Mouse (Mus musculus) kidney, postnatal 36 days (tissue): Measurements from ENCODE around the gene Prkce.
A peak's percentile ranks its signal among the peaks of the same experiment; 100 is the strongest.

Experiments
- DNase-seq, 2 experiments: peaks; one replicate each; pipeline ENCODE4 v3.0.0; 2021 to 2022; ENCODE audit warnings: mixed read lengths in 2 of 2

The Prkce gene

DNA sequence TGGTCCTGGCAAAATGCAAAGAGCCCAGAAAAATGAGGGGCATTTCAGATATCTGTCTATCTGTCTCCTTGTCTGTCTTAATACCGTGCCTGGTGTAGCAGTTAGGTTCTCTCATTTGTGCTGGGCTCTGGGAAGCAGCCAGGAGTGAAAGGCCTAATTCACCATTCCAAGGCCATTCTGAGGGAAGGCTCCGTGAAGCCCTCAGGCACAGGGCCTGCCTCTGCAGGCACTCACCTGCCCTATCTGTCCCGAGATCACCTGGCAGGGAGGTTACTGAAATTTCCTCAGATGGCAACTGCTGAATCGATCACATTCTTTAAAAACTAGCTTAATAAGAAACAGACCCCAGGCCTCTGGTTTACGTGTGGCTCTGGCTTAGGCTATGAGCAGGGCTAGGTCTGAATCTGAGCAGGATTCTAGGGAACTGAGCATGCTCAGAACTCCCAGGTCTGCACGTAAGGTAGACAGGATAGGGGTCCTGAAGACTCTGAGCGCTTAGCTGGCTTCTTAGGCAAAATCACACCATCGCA, 326.4 kb downstream of the Prkce start:
- DNase-seq = peak in 1 of 2 experiments; percentile 42

DNA sequence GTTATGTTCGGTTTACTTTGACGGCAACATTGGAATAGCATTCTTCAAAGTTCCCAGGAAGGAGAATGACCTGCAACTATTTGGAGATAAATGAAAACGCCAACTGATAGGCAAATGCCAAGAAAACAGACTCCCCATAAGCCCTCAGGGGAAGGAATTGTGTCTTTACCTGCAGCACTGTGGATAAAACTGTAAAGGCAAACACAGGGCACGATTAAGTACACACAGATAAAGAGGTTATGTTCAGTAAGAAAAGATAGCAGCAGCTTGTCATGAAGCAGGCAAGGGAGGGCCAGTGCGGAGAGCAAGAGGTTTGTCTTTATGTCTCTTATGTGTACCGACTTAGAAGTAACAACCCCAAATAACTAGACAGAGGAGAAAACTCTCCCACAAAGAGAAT, 326.9 kb downstream of the Prkce start:
- DNase-seq = no peak

DNA sequence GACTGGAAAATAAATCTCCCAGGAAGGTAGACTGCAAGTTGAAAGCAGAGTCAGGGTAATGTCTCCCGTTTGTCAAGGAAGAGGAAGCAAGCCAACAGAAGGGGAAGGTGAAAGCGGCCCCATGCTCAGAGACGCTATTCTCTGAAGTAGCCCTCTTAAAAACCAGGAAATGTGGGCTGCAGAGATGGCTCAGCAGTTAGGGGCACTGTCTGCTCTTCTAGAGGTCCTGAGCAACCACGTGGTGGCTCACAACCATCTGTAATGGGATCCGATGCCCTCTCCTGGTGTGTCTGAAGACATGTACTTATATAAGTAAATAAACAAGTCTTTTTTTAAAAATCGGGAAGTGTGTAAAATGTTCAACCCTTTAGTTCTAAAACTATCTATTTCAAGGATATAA, 327.3 kb downstream of the Prkce start:
- no peak for DNase-seq

DNA sequence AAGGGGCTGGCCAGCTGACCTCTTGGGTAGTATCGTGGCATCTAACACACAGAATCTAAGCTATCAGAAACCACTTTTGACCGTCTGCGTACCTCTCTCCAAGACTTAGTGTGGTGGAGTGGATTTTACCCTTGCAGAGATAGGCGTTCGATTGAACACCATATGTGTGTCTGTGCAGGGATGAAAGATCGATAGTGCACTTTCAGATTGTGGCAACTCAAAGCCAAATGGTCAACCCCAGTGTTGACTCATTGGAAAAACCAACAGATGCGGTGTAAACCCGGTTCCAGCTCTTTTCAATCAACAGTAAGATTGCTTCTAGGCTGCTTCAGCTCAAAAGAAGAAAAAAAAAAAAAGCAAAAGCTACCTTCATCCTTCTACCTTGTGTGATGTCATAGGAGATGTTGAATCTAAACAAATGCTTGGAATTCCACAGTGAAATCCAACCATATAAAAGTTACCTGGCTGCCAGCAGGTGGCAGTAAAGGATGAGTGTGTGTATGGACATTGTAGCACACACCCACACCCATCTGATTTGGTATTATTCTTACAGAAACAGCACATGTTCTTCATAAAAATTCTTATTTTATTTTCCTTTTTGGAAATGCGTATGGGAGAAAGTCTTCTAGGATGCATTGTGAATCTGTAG, 328.7 kb downstream of the Prkce start:
- peak; percentile 64 to 81 for DNase-seq

DNA sequence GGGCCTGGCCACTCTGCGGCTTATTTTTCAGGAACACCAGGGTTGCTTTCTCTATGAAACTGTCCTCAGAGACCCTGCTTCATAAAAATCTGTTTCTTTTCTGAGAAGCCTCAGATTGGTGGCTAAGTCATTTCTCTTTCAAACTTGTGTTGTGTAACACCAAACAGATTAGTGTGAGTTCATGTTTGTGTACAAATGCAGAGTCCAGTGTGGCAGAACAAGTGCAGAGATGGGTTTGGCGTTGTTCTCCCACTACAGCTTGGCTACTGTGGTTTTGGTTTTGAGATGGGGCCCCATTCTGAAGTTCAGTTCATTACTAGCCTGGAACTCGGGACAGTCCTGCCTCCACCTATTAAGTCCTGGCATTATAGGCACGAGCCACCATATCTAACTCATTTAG, 329.7 kb downstream of the Prkce start:
- DNase-seq = no peak

DNA sequence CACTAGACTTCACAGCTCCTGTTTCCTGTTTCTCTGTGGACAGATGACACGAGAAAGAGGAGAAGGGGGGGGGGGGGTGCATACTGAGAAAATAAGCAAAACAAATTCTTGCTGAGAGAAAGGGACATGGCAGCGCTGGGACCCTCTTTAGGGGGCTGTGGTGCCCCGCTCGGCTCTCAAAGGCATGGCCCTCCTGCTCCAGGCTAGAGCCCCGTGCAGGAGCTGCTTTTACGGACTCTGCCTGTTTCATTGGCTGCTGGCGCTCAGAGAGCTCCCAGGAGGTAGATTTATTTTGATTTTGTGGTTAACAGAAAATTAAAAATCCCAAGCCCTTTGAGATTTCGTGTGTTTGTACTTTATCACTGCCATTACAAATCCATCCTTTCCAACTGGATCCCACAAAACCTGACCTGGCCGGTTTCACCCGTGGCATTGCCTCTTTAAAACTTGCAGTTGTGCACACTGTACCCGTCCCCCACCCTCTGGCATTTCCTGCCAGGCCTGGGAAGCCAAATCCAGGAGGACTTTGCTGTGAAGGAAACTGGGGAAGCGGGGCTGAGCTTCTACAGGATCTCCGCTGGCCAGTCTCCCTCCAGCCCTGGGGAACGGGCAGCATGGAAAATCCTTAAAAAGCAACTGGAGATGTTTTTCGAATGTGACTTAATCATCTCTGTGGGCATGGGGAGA, 331.9 kb downstream of the Prkce start:
- peak; percentile 80 to 81 for DNase-seq

DNA sequence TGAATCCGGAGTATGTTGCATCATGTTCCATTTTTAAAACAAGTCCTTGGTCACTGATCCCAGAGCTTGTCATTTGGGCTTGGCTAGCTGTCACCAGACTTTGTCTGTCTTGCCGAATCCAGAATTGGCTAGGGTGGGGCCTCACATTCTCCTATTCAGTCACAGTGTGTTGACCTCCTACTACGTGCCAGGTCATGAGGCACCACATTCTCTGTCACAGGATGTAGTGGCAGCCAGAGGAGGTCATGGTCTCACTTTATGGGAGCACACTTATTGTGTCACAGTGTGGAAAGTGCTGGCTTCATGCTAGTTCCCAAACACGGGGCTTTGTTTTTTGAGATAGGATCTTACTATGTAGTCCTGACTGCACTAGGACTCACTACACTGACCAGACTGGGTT, 333.8 kb downstream of the Prkce start:
- DNase-seq = no peak

DNA sequence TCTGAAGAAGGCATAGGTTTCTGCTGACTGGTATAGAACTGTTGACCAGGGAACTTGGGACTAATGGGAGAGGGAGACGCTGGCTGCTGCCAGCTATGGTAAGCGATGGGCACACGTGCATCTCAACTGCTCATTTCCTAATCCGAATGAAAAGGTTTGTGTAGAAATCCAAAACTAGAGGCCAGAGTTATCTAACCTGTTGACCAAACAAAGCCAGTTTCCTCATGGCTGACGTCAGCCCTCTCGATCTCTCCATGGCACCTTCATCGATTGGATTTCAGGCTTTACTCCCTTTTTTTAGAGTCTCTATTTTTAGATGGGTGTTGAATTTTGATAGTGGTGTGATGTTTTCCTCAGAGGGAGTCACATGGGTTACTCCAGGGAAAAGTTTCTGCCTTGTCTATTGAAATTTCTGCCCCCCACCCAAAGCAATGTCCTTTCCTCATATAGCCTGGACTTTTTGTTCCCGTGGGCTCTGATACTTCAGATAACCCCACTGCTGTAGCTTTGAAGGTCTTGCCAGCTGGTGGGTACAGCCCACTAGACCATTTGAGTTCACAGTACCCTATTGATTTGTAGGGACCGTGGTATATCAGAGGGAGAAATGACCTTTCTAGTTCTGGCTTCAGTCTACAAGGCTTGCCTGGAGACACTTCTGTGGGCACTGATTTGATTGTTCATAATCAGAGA, 335.8 kb downstream of the Prkce start:
- DNase-seq = no peak

DNA sequence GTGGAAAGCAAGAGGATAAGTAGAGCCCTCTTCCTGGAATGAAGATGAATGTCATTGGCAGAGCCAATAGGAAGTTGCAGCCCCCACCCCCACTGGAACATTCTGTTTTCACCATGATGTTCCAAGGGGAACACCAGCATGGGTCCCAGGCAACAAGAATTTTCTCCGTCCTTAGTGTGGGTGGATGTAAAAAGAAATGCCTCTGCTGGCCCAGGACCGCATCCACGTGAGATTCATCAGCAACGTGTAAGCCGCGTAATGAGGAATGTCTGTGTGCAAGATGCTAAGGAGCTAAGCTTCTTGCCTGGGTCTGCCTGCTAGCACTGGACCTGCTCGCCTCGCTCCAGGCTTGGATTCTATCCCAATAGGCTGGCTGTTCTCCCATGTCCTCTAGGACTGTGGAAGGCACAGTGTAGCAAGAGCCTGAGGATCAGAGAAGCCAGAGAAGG, 337.6 kb downstream of the Prkce start, which contains the start of gene Gm10309:
TSS of gene Gm10309 (minus strand) at position 50 of the 449 bp plus-strand sequence.
- peak; percentile 49 to 54 for DNase-seq

DNA sequence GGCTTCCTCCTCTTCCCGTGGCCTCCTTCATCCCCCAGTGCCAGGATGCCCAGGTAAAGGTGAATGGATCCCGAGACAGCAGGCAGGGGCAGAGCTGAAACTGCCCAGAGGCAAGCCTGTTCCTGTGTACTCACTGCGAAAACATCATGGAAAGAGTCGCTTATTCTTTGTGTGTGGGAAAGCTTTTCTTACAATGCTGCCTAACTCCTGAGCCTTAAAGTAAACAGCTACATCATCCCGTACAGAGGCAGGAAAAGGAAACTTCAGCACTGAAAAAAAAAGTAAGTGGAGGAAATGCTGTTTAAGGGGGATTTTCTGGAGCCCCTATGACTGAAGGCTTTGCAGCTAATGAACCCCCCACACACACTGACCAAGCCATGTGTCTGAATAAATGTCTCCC, 339.3 kb downstream of the Prkce start:
- no peak for DNase-seq

DNA sequence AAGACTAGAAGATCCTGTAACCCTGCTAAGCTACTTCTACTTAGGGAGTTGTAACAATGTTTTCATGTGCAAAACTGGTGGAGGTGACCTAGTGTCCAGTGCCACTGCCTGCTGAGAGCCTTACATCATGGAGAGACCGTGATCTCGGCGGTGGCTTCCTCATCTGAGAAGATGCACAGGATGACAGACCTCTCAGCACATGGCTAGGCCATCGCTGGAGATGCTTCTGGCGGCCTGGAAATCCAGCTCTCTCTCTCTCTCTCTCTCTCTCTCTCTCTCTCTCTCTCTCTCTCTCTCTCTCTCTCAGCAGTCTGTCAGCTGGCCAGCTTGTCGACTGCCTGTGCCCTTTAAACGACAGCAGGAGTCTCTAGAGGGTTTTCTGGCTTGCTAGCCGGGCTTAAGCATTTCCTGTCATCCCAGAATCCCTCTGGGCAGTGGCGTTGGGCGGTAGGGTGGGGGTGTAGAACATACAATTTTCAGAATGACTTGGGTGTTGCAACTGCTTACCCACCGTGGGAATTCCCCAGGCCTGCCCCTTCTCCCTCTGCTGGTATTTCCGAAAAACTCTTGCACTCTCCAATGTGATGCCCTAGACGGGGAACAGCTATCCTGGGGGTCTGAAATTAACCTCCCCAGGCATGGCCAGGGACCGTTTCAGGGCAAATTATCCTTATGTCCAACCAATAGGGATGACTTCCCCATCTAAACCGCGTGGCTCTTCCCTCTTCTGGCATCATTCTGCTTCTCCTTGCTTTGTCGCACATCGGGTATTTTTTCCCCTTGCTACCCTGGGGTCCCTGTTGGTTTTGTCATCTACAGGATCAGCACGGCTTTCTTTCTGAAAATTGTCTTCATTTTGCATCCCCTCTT, 340.0 kb downstream of the Prkce start:
- DNase-seq = peak; percentile 71 to 74

DNA sequence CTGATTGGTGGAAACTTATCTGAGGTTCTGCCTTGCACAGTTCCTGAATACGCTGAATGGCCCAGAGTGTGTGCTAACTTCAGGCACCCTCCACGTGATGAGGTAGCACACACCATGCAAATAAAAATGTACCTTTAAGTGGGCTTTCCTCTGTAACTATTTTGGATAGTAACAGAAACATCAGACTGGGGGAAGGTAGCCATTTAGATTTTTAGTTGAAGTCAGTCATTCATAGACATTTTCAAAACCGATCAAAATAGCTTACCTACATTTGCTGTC, 340.6 kb downstream of the Prkce start:
- no peak for DNase-seq

DNA sequence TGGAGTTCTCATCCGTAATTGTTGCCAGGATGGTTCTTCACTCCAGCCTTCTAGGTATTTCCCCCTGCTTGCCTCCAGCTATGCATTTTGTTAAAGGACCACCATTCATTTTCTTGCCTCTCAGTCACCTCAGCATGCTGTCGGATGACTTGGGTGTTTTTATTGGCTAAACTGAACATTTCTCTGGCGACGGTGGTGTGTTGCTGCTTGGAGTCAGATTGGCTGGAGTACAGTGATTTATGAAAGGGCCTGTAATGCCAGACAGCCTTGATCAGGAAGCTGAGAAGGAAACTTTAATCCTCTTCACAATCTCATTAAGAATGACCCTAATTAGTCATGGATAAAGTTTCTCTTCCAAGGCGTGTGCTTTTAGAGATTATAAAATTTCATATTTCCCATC, 342.3 kb downstream of the Prkce start:
- DNase-seq = no peak

DNA sequence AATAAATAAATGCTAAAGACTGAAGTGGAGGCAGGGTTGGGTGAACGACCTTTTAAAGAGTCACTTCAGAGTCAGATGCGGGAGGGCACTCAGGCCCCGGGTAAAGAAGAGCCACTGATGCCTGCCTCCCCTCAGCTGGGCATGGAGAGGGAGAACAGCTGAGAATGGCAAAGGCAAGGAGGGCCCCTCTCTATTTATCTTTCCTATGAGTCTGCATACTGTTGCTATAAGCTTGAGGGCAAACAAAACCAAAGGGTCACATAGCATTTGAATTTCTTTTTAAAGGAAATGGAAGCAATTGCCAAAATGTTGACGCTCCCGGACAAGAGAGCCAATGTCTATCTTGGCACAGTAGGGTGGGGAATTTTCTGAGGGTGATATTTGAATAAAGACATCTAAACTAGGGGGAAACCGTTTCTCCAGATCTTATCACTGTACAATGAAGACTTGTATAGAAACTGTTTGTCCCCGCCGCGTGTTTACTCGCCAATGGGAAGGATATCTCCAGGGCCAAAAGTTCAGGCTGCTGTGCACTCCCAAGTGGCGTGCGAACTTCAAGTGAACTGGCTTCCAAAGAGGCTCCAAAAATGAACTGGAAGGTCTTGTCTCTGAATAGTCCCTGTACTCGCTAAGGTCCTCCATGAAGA, 347.5 kb downstream of the Prkce start:
- DNase-seq = peak in 1 of 2 experiments; percentile 48

DNA sequence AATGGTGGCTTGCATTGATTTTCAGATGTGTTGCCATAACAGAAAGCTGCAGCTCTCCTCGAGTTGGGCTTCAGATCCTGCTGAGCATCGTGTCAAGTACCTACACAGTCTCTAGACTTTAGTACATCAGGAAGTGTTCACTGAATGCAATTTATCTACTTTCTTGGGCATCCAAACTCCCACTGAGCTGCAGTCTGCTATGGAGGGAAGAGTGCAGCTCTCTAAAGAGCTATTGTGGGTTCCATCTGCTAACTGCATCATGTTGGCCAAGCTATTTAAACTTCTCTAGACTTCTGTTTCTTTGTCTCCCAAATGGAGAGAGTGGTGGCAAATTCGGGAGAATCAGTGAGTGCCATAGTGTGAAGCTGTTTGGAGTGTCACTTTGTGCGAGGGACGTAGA, 349.0 kb downstream of the Prkce start:
- no peak for DNase-seq

DNA sequence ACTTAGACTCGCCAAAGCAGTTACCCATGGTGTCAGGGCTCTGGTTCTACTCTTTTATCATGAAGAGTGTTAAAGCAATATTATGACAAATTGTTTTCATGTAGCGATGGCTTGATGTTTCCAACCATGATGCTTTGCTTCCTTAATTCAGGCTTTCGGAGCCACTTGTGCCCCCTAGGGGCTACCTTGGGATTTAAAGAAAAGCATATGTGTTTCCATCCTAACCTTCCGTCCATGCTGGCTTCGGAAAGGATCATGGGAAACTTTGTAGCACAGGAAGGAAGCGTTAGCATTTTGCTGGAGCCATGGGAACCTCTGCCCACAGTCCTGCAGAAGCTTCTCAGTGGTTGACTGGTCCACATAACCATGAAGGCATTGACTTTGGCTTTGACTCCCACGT, 351.0 kb downstream of the Prkce start:
- no peak for DNase-seq

DNA sequence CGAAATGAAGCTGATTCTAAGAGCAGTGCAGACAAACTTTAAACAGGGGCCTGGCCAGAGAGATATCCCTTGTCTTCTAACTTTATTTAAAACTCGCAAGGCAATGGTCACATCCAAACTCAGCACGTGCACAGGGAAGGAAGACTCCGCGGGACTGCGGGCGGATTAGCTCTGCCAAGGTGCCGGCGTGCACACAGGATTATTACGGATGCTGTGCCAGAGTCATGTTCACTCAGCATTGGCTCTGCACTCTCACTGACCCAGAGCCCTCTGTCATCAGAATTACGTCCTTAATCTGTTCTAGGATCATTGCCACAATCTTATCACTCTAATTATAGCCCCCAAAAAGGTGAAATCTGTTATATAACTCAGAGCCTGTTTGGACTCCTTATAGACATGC, 353.7 kb downstream of the Prkce start:
- no peak for DNase-seq

DNA sequence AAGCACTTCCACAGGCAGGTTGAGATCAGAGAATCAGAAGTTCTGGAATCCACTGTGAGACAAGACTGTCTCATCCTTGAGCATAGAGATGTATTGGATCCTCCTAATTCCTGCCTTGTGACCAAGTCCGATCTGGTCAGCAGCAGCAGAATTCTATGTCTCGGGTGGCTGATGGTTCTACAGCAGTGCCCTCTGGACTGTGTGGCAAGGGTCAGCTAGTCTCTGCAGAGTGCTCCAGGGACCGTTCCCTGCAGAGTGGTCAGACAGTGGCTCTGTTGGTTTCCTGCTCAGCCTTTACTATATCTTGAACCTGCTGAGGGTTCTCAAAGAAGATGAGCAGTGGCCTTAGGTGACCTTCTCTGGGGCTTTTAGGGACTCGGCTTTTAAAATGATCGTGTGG, 355.1 kb downstream of the Prkce start:
- peak; percentile 51 to 64 for DNase-seq

DNA sequence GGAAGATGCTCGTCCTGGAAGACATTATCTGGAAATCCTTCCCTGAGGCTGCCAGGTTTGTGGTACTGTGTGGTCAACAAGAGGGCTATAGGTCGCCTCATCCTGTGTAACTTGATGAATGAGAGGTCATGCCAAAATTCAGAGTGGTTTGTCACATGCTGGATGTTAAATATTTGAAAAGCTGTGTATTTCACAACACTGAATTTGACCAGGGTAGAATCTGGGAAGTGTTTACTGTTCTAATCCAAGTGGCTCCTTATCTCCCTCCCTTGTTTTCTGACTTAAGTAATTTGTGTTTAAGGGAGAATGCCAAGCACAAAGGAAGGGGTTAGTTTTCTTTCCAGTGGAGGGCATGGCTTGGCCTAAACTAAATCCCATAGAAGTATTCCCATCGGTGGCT, 355.8 kb downstream of the Prkce start:
- DNase-seq = no peak

DNA sequence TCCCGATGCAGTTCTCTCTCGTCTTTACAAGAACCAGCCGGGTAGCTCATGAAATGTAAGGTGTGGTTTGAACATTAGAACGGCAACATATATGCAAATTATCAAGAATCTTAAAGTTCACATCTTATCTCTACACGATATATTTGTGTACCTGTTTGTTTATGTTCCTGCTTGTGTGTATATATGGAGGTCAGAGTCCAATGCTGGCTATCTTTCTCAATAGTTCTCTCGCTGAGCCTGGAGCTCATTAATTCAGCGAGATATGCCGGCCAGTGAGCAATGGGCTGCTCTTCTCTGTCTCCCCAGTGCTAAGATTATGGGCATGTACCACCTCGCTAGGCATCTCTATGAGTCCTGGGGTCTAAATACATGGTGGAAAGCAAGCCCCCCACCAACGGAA, 356.3 kb downstream of the Prkce start:
- DNase-seq = no peak

DNA sequence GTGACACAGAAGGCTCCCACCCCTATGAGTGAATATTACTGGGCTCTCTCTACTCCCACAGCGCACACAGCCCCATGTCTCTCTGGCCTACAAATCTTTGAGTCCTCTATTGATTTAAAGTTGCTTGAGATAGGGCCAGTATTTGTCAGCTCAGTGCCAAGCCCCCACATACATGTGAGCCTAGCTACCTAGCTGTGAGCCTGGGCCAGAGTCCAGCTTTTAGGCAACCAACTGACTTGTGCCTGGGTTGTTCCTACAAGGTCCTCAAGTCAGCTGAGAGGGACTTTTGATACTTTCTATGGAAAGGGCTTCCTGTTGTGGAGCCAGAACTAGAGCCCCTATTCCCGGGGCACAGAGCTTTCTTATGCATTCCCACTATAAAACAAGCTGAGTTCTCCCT, 357.5 kb downstream of the Prkce start:
- DNase-seq = no peak

DNA sequence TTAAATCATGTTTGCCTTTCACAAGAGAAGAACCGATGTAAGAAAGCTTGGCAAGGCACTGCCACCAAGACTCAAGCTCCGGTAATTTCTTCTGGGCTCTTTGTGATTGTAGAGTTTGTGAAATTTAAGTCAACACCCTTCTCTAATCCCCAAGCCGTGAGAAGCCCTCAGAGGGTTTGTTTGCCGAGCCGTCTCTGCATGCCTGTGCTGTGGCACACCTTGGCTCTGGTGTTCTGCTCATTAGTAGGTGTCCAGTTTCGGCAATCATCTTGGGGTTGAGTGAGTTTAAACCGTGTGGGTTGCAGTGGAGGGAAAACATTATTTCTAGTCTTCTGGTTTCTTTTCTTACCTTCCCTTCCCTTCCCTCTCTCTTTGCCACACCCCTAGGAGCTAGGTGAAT, 358.4 kb downstream of the Prkce start:
- no peak for DNase-seq

DNA sequence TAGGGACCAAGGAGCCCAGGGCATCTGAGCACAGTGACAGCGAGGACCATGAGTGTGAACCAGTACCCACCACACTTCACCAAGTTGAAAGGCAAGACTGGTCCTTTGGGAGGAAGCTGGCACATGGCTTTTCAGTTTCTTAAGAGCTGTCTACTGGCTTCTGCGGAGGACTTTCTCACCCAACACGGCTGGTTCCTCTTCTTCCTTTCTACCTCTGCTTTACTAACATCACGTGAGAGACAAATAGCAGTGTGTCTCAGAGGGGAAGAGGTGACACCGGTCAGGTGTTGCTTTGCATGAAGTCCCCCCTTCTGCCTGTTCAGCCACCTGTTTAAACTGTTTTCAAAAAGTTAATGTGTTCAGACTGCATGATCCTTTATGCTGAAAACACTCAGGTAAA, 359.7 kb downstream of the Prkce start:
- DNase-seq = no peak
